In genomic region chr5:135952830-135953229, GRCm38 (mm10) we compare ENCODE assay signal across 29 mouse cellular contexts. TPM values are rescaled to one million over a fixed set of nuclear protein-coding genes. Genes with fewer than 3 reads are reported as not detected.
"Had no signal": no experiment of that assay in that cellular context is flagged by ENCODE, and none has a peak within 500 bp of the region (broad histone marks: within the 10 kb centered on the region; RNA-seq: fewer than 3 reads in every experiment).

No protein-coding gene starts in this region.

- H3K27ac ChIP-seq: kidney, embryonic 15.5 days; left cerebral cortex, adult 2 months; limb, embryonic 13.5 days; liver, embryonic 14.5 days; lung, embryonic 15.5 days; midbrain, embryonic 10.5 days; midbrain, embryonic 13.5 days; neural tube, embryonic 13.5 days; stomach, embryonic 15.5 days had no signal

- DNase-seq: kidney, adult 8-10 months; kidney, postnatal 10 days; kidney, postnatal 36 days; layer of hippocampus, postnatal 36 days; left cerebral cortex, postnatal 4 days; liver; liver, postnatal 0 days; lung, postnatal 10 days; lung, postnatal 36 days; retina, postnatal 1 day; right cerebral cortex, postnatal 25 days; spleen, adult 18-20 months; thymus, postnatal 25 days had no signal

- ATAC-seq: liver, postnatal 0 days; midbrain, embryonic 13.5 days; midbrain, embryonic 16.5 days had no signal

- H3K9me3 ChIP-seq: kidney, embryonic 15.5 days; limb, embryonic 13.5 days; lung, embryonic 15.5 days; midbrain, embryonic 10.5 days; midbrain, embryonic 13.5 days; neural tube, embryonic 13.5 days; stomach, embryonic 15.5 days had no signal

- H3K36me3 ChIP-seq: kidney, embryonic 15.5 days; limb, embryonic 13.5 days; lung, embryonic 15.5 days; midbrain, embryonic 10.5 days; midbrain, embryonic 13.5 days; neural tube, embryonic 13.5 days; stomach, embryonic 15.5 days had no signal

- H3K4me3 ChIP-seq: kidney, embryonic 15.5 days; left cerebral cortex, adult 2 months; limb, embryonic 13.5 days; lung, embryonic 15.5 days; midbrain, embryonic 10.5 days; midbrain, embryonic 13.5 days; myocyte; neural tube, embryonic 13.5 days; stomach, embryonic 15.5 days had no signal

- H3K27me3 ChIP-seq: kidney, embryonic 15.5 days; limb, embryonic 13.5 days; lung, embryonic 15.5 days; midbrain, embryonic 13.5 days; neural tube, embryonic 13.5 days; stomach, embryonic 15.5 days had no signal

RNA-seq across cellular contexts. Expression of gene Zp3, which starts 27.1 kb away (rescaled TPM):
- total RNA-seq: layer of hippocampus, adult 8-10 months; layer of hippocampus, postnatal 10 days; layer of hippocampus, postnatal 36 days; left cerebral cortex, adult 2 months; left cerebral cortex, postnatal 14 days; left cerebral cortex, postnatal 4 days; monocyte, adult 5-6 weeks; neutrophil, adult 5-6 weeks had no signal
- polyA plus RNA-seq: liver, embryonic 14.5 days; liver, postnatal 0 days; lung, embryonic 15.5 days; midbrain, embryonic 10.5 days; midbrain, embryonic 13.5 days had no signal
